Mouse (Mus musculus) thymus, adult 2 months (tissue): ENCODE results near the gene Mrps33.

Experiments
- CTCF ChIP-seq: fragments of 200-500 bp; IDR thresholded peaks from 2 replicates; pipeline ENCODE4 v1.5.1; 2012; ENCODE audit warnings: mild to moderate bottlenecking, control low read depth, low read length, moderate library complexity, borderline replicate concordance; ENCODE audit not compliant: control insufficient read depth, poor library complexity, insufficient read depth; ENCODE audit errors: extremely low read depth
- POLR2A ChIP-seq: fragments of 200-500 bp; IDR thresholded peaks from 2 replicates; pipeline ENCODE4 v1.6.1; 2012; ENCODE audit warnings: mild to moderate bottlenecking, low read length, control low read depth, moderate library complexity; ENCODE audit not compliant: control insufficient read depth, poor library complexity, insufficient read depth; ENCODE audit errors: extremely low read depth

DNA sequence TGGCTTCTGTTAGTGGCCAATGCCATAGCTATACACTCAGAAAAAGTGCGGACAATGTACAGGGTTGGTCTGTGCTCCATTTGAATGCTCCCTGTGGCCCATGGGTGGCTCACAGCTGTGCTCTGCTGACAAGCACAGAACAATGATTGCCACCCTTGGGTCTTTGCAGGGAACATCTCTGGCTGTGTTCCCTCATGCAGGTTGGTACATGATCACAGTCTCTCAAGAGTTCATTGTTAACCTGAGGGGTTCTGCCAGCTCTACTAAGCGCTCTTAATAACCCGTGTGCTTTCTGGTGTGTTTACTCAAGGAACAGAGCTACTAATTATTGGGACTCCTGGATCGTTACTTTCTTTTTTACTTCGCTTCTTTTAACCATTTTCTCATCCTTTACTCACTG, 24.8 kb downstream of the Mrps33 start:
- TF ChIP-seq CTCF (no peak), POLR2A (no peak)
